Comparison of ENCODE assay signal across 32 mouse cellular contexts in genomic region chr1:89296691-89297090, GRCm38 (mm10).
"Had no signal": no experiment of that assay in that cellular context is flagged by ENCODE, and none has a peak within 500 bp of the region (broad histone marks: within the 10 kb centered on the region; RNA-seq: fewer than 3 reads in every experiment).

No protein-coding gene starts in this region.

- H3K9ac ChIP-seq: heart, embryonic 12.5 days; heart, embryonic 13.5 days; heart, embryonic 15.5 days; hindbrain, embryonic 12.5 days; hindbrain, embryonic 13.5 days; hindbrain, embryonic 14.5 days; hindbrain, embryonic 15.5 days; intestine, embryonic 15.5 days; kidney, embryonic 15.5 days had no signal

- H3K9me3 ChIP-seq: heart, embryonic 12.5 days; heart, embryonic 13.5 days; heart, embryonic 15.5 days; hindbrain, embryonic 10.5 days; hindbrain, embryonic 12.5 days; hindbrain, embryonic 13.5 days; hindbrain, embryonic 15.5 days; intestine, embryonic 15.5 days; kidney, embryonic 15.5 days had no signal

- H3K27me3 ChIP-seq: heart, embryonic 12.5 days; heart, embryonic 13.5 days; hindbrain, embryonic 12.5 days; hindbrain, embryonic 13.5 days; hindbrain, embryonic 15.5 days; kidney, embryonic 15.5 days had no signal

- H3K36me3 ChIP-seq: heart, embryonic 12.5 days; heart, embryonic 13.5 days; heart, embryonic 15.5 days; hindbrain, embryonic 10.5 days; hindbrain, embryonic 12.5 days; hindbrain, embryonic 13.5 days; hindbrain, embryonic 15.5 days; intestine, embryonic 15.5 days; kidney, embryonic 15.5 days had no signal

- H3K4me3 ChIP-seq: heart, embryonic 12.5 days; heart, embryonic 13.5 days; heart, embryonic 15.5 days; hindbrain, embryonic 10.5 days; hindbrain, embryonic 12.5 days; hindbrain, embryonic 13.5 days; hindbrain, embryonic 15.5 days; intestine, embryonic 15.5 days; kidney, embryonic 15.5 days; layer of hippocampus, adult 2 months; left cerebral cortex, adult 2 months had no signal

- H3K27ac ChIP-seq: heart, embryonic 13.5 days; heart, embryonic 15.5 days; hindbrain, embryonic 10.5 days; hindbrain, embryonic 12.5 days; hindbrain, embryonic 13.5 days; hindbrain, embryonic 14.5 days; hindbrain, embryonic 15.5 days; hindbrain, postnatal 0 days; intestine, embryonic 15.5 days; kidney, embryonic 15.5 days; kidney, postnatal 0 days; layer of hippocampus, adult 2 months; left cerebral cortex, adult 2 months had no signal

- H3K4me1 ChIP-seq: heart, embryonic 12.5 days; heart, embryonic 13.5 days; heart, embryonic 15.5 days; hindbrain, embryonic 12.5 days; hindbrain, embryonic 15.5 days; intestine, embryonic 15.5 days; kidney, embryonic 15.5 days had no signal

- ATAC-seq: hindbrain, embryonic 16.5 days; hindbrain, postnatal 0 days; inflammation-experienced regulatory T-cells, adult 6 months; intestine, embryonic 15.5 days; intestine, embryonic 16.5 days; intestine, postnatal 0 days had no signal

- DNase-seq: heart, postnatal 10 days; heart, postnatal 14 days; heart, postnatal 36 days; kidney, adult 11 months; kidney, adult 18-20 months; kidney, adult 2 months; kidney, adult 8-10 months; kidney, adult 9 months; kidney, postnatal 10 days; kidney, postnatal 14 days; kidney, postnatal 36 days; kidney, postnatal 4 days; layer of hippocampus, adult 9-11 months; layer of hippocampus, postnatal 36 days had no signal

- H3K4me2 ChIP-seq: heart, embryonic 12.5 days; heart, embryonic 13.5 days; heart, embryonic 15.5 days; hindbrain, embryonic 12.5 days; hindbrain, embryonic 13.5 days; hindbrain, embryonic 14.5 days; hindbrain, embryonic 15.5 days; intestine, embryonic 15.5 days; kidney, embryonic 15.5 days had no signal
